Mouse (Mus musculus) fibroblast of lung, adult 2 months (primary cell): ENCODE measurements around the gene Tctn1.
"Not testable (repeated sequence)": the region's sequence is repeated elsewhere in the genome, so short reads cannot be mapped to it uniquely, and the experiment has no call there.

ENCODE experiments used
- DNase-seq: peaks from one replicate; pipeline ENCODE4 v3.0.0-alpha.2; 2011; ENCODE audit warnings: low read depth

Tctn1 gene

DNA sequence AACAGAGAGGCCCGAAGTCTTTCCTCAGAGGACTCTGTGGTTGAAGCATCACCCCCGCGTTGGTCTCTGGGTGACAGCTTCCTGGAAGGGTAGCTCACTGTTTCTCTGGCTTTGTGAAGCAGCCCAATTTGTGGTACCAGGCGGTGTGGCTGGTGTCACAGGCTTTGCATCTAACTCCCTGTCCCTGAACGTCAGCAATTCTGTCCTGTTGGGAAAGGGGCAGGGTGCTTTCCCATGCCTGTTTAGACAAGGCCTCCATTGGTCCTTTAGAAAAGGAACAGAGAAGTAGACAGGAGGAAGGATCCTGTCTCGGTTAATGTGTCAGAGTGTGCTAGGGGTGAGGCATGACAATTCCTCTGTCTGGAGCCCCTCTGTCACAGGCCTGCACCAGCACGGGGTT, 45.3 kb downstream of the Tctn1 start:
- DNase-seq = no peak

DNA sequence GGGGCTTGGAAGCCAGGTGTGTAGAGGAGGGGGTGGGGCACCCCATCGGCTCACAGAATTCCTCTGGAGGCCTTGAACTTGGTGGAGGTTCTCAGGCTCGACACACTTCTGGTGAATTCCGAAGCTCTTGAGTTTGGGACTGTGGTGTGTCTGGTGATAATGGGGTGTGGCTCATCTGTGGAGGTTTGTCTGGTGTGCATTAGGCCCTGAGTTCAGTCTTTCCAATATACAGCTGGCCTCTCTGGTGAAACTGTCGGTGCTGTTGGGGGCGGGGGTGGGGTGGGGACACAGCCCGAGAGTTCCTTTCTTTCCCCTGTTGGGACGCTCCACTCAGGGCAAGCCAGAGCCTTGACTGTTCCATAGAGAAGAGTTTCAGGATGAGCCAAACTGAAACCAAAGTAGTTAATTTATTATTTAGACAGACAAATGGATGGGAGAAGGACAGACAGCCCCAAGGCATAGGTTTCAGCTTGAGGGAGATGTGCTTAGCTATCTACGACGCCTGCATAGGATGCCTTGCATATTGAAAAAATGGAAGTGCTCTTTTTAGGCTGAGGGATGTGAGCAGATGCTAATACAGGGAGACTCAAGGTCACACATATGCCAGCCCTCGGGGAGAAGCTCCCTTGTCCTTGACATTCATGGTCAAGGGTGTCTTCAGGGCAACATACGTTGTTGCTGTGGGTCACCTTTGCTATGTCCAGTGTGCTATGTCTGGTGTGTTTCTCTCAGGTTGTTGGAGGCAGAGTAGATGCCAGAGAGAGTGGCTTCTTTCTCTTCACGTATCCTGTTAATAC, 46.0 kb downstream of the Tctn1 start:
- no peak for DNase-seq

DNA sequence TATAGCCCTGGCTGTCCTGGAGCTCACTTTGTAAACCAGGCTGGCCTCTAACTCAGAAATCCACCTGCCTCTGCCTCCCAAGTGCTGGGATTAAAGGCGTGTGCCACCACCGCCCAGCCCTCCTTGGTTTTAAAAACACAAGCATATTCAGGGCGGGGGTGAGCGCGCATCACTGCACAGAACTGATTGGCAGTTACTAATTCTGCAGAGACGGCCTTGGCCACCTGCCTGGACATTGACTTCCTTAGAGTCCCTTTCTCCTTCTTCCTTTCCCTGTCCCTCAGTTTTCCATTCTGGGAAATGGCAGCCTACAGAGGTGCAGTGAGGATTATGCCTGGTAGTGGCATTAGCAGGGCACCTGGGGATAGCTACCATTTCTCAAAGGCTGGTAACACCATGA, 46.6 kb downstream of the Tctn1 start:
- no peak for DNase-seq

DNA sequence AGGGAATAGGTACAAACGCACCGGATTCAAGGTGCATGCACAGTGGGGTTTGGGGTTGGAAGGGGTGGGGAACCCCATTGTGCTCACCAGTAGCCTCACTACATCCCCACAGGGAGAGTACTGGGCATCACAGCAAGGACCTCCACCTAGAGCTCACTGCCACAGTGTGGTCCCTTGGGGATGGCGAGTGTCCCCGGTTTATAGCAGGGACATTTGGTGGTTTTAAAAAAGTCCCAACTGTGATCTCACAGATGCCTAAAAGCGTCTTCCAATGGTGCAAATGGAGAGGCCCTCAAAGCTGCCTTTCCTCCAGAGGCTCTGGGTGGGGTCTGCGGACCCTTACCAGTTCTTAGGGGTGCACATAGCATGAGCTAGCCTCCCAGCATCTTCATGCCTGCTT, 50.4 kb downstream of the Tctn1 start:
- DNase-seq = no peak

DNA sequence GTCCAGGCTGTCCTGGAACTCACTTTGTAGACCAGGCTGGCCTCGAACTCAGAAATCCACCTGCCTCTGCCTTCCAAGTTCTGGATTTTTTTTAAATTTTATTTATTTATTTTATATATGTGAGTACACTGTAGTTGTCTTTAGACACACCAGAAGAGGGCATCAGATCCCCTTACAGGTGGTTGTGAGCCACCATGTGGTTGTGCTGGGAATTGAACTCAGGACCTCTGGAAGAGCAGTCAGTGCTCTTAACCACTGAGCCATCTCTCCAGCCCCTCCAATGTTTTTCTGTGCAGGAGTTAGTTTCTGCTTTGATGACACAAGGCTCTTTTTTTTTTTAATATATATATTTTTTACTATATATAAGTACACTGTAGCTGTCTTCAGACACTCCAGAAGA, 51.4 kb downstream of the Tctn1 start:
- DNase-seq = not testable (repeated sequence)

DNA sequence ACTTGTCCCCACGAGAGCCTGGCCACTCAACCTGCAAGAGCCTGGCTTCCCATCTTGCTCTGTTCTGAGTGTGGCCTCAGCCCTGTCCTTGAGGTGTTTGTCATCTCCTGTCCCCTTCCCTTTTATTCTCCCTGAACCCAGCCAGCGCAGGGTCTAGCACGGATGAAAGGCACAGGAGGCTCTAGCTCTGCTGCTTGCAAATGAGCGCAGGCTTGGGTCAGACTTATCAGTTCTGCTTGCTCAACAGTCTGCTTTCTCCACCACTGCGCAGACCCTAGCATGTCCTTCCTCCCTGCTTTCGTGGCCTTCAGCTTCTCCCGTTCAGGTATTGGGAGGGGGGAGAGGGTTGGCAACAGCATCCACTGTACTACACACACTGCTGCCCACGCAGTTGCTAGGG, 52.1 kb downstream of the Tctn1 start:
- DNase-seq = no peak

DNA sequence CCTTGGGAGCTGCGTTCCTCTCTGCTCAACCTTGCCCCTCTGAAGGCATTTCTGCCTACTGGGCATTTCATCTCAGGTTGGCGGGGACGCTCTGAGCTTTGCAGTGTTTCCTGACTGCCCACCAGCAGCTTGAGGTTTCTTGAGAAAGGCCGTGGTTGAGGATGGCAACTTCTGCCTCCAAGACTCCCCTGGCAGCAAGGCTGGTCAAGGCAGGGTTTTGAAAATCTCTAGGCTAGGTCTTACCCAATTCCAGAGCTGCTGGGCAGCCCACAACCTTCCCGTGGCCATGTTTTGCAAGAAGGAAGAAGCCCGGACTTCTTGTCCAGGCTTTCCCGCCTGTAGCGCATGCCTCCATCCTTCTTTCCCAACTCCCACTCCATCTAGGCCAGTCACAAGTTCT, 53.4 kb downstream of the Tctn1 start:
- peak; percentile 11 for DNase-seq

DNA sequence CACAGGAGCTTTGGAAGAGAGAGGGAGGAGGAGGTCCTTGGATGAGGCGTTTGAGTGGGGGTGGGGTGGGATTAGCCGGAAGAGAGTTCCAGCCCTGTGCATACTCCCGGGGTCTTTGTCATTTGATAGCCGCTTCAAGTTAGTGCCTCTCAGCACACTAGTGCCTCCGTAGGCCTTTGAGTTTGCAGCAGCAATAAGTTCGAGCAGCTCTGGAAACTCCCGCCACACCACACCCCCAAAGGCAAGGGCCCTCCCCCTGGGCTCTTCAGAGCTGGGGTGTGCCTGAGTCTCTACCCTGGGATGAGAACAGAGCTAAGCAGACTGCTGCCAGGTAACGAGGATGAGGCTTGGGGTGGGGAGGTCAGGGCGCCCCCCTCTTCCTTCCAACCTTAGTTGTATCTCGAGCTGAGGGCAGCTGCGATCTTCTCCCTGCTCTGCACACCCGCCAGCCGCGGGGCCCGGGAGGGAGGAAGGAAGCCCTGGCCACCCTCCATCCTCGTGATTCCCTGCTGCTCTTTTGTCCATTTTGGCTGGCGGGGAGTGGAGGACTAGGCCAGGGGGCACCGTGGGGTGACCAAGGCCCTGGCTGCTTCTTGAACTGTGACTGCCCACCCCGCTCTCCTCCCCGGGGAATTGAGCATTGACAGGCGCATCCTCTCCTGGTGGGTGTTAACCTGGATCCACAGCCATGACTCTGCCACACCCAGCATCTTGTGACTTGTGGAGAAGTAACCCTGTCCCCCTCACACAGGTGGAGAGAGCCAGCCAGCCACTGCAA, 54.5 kb downstream of the Tctn1 start:
- peak; percentile 17 for DNase-seq

DNA sequence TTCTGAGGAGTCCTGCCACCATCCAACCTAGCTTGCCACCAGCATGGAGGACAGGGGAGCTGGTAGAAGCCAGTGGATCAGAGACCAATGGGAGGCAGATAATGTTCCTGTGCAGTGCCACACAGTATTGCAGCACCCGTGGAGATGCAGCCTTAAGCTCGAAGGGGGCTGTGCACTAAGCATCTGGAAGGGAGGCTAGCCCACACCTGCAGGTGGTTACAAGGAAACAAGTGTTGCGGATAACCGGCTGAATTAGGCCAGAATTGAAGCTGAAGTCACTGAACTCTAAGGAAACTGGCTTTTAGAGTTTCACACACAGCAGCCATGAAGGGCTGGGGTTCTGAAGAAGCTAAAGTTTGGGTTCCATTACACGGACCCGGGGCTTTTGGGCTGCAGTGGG, 55.4 kb downstream of the Tctn1 start:
- DNase-seq = no peak

DNA sequence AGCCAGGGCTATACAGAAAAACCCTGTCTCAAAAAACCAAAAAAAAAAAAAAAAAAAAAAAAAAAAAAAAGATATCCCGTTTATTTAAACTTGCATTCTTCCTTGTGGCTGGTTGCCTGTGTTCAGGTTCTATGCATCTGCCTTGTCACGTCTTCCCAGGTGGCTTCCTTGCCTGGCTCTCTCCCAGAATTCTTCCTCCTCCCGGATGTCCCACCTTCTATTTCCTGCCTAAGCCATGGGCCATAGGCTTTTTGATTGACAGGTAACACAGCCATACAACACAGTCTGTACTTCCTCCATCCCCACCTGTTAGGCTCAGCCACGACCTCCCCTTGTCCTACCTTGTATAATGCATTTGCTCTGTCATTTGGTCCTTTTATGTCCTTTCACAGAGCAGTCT, 57.8 kb downstream of the Tctn1 start, which contains the start of gene Hvcn1:
Gene Hvcn1, plus strand, starts transcription at position 330 of the 400 bp plus-strand sequence.
- DNase-seq = no peak

DNA sequence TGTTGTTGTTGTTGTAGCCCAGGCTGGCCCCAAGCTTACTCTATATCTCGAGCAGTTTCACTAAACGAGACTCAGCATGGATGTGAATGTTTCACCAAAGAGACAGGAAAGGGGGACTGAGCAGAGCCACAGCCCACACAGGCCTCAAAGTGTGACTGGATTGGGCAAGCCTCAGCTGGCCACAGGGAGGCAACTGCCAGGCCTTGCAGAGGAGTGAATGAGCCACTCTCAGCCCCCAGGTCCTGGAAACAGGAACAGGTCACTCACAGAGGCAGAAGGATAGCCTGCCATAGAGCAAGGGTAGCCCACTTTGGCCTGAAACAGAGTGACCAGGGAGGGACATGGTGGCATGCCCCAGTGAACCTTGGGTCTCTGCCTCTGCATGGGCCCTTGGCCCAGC, 60.1 kb downstream of the Tctn1 start:
- no peak for DNase-seq

DNA sequence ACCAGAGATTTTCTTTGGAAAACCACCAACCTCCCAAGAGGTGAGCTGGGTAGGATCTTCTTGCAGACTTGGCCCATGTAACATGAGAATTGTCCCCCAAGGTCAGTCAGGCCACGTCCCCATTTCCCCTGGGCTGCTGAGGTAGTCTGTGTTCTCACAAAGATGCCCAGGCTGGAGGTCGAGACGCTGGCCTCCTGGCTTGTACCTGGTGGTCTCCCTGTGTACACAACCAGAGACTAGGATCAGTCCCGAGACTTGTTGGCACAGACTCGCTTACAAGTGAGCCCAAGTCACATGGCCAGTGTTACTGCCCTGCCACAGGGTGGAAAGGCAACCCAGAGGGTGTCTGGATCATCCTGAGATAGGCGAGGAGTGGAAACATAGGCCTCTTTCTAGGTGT, 62.4 kb downstream of the Tctn1 start:
- no peak for DNase-seq

DNA sequence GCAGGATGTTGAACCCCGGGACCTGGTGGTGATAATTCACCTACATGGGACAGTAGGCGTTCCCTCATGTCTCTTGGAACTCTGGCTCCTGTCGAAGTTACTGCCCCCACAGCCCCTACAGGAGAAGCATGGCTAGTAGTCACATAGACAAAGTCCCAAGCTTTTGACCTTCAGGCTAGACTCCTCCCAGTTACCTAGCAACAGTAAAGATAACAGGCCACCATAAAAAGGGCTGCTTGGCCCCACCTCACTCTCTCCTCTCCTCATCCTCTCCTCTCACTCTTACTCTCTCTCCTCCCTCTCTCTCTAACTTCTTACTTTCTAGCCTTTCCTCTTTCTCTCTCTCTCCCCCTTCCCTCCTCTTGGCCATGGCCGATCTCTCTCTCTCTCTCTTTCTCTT, 63.4 kb downstream of the Tctn1 start:
- DNase-seq = no peak

DNA sequence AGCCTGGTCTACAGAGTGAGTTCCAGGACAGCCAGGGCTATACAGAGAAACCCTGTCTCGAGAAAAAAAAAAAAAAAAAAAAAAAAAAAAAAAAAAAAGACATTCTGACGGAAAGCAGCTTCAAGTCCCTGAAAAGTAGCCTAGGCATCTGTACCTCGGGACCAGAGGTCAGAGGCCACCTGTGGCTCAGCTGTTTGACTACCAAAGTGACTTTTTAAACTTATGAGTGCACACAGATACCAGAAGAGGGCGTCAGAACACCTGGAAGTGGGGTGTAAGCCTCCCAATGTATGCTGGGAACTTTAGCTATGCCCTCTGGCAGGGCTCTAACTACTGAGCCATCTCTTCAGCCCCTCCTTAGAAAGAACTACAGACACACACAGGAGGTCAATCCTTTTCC, 71.9 kb downstream of the Tctn1 start:
- no peak for DNase-seq

DNA sequence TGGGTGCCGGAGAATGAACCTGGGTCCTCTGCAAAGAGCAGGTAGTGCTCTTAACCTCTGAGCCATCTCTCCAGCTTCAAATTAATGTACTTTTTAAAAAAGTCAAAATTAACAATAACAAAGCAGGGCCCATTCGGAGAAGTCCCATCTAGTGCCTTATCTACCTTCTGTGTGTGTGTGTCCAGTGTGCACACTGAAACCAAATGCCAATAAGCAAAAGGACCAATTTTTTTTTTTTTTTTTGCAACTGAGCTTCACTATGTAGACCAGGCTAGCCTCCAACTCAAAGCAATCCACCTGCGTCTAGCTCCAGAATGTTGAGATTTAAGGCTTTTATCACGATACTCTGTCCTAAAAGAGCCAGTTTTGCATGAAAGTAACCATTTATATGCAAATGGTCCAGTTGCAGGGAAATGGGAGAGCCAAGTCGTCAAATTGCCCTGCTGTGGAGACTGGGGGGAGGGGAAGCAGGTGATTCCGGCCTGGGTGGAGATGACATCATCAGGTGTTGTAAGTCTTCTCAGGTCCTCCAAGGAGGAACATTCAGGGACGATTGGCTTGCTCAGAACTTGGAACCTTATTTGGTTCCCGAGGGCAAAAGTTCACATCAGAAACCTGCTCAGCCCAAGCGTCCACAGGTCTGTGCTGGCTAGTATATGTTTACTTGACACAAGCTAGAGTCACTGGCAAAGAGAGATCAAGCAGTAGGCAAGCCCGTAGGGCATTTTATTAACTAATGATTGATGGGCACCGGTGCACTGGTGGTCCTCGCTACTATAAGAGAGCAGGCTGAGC, 72.8 kb downstream of the Tctn1 start:
- no peak for DNase-seq

DNA sequence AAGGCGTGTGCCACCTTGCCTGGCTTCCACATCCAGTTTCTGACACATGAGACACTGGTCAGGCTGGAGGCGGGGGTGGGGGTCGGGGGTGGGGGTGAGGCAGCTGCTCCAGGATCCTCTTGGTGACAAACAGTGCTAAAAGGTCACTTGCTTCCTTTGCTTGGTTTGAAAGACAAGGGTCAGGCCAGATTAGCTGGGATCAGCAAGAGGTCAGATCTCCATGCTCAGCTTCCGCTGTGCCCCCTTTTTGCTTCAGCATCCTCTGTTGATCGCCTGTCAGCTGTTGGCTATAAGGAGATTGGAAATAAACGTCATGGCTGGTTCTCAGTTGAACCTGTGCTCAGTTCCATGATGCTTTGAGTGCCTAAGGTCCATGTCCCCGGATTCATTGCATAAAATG, 73.8 kb downstream of the Tctn1 start:
- no peak for DNase-seq

DNA sequence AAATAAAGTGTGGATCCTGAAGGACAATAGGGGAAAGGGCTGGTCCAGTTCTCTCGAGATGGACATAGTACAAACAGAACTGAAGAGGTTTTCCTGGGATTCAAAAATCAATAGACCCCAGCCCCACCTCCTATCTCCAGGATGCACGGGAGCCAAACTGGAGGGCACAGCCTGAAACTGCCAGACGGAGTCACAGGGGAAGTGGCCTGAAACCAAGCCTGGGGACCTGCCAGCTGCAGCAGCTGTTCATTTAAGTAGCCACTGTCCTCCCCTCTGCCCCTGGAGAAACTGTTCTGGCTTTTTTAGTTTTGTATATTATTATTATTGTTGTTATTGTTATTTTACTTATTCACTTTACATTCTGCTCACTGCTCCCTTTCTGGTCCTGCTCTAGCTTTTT, 75.1 kb downstream of the Tctn1 start:
- DNase-seq = no peak
